Mouse (Mus musculus): Measurements from ENCODE around the gene Shisal2a. TPM values are rescaled to one million over a fixed set of nuclear protein-coding genes. Genes with fewer than 3 reads are reported as not detected.

Gene Shisal2a
- polyA plus RNA-seq, 1 experiment from 2014 or later = 1.4 TPM

DNA sequence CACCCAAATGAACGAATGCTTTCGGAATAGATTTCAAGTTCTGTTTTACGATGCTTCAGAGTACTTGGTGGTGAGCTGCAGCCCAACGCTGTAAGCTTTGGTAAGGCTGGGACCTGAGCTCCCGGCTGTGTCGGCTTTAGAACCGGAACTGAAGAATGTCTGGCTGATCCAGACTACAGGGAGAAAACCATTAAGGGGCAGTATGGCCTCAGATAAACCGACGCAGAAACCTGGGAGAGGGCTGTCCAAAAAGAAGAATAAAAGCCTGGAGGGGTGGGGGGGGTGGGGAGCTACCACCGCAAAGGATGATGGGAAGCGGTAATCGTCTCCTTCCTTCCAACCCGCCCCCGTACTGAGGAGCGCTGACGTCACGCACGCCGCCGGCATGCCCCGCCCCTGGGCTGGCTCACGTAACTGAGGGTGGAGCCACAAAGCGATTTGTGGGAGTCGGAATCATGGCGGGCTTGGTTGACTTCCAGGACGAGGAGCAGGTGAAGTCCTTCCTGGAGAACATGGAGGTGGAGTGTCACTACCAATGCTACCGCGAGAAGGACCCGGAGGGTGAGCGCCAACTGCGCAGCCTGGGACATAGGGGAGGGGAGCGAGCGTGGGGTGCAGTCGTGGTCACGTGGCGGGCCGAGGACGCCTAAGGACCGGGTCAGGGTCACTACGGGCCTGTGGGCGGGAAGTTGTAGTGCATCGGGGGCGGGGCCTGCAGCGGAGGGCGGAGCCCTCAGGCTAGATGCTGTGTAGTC, 55.2 kb downstream of the Shisal2a start, which contains the start of gene Coa7:
Coa7 (plus strand) TSS at position 411 of the 755 bp plus-strand sequence.
- Histone ChIP-seq H3K27ac (peak within 1 kb of the TSS; percentile 94), H3K4me3 (peak within 1 kb of the TSS; percentile 65), H3K9ac (peak within 1 kb of the TSS; percentile 72), H3K4me2 (peak within 1 kb of the TSS; percentile 62), H3K4me1 (peaks cover 11% of the 10 kb centered on the region), H3K9me3 (replicated peaks) (no peaks in the 10 kb centered on the region), H3K27me3 (no peaks in the 10 kb centered on the region), H3K36me3 (ENCODE audit: poor library complexity, severe bottlenecking) (peaks cover 18% of the 10 kb centered on the region)
- WGBS = under 1% methylated on average over 45 of the region's 45 CpGs
- peak; percentile 95 for ATAC-seq

DNA sequence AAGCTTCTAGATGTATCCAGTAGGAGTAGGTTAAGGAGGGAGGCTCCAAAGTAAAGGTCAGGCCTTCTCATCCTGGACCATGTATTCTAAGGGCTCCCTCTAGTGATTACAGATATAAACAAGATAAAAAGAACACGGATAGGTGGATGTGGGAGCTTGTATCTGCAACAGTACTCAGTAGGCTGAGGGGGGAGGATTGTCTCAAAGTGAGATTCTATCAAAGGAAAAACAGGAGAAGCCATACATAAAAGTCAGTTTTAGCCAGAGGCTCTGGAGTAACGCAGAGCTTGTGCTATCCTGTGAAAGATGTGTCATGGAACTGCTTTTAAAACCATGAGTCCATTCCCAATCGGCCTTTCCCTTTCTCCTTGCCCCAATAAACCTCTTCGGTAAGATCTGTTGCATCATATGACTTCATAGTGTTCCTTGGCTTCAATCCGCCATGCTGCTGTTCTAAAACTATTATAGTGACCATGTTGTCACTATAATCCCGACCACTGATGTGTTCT, 56.0 kb downstream of the Shisal2a start:
- H3K4me3 ChIP-seq = peak overlapping the region; percentile 65
- H3K9ac ChIP-seq = peak overlapping the region; percentile 72
- no peaks in the 10 kb centered on the region for H3K27me3 ChIP-seq
- peaks cover 11% of the 10 kb centered on the region for H3K4me1 ChIP-seq
- peak overlapping the region; percentile 94 for H3K27ac ChIP-seq
- peak overlapping the region; percentile 62 for H3K4me2 ChIP-seq
- H3K36me3 ChIP-seq (ENCODE audit: poor library complexity, severe bottlenecking) = peaks cover 11% of the 10 kb centered on the region
- 40% methylated on average over 6 of the region's 6 CpGs for WGBS
- no peaks in the 10 kb centered on the region for H3K9me3 ChIP-seq (replicated peaks)
- ATAC-seq = peak; percentile 25; the same call in 1 of the 2 replicates

DNA sequence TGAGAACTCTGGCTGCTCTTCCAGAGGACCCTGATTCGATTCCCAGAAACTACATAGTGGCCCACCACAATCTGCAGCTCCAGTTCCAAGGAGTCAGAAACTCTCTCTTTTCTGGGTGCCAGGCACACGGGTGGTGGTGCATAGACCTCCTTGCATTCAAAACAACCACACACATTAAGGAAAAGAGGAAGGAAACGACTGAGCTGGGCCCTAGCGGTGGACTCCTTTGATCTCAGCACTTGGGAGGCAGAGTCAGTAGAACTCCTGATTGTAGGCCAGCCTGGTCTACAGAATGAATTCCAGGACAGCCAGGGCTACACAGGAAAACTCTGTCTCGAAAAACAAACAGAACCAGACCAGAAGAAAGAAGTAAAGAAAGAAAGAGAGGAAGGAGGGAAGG, 59.6 kb downstream of the Shisal2a start:
- no peaks in the 10 kb centered on the region for H3K27me3 ChIP-seq
- H3K4me2 ChIP-seq = no peak overlapping the region
- H3K36me3 ChIP-seq (ENCODE audit: poor library complexity, severe bottlenecking) = no peaks in the 10 kb centered on the region
- no peaks in the 10 kb centered on the region for H3K9me3 ChIP-seq (replicated peaks)
- no peak for ATAC-seq
- no peak overlapping the region for H3K4me3 ChIP-seq
- H3K27ac ChIP-seq = no peak overlapping the region
- H3K4me1 ChIP-seq = peaks cover 7% of the 10 kb centered on the region
- WGBS = 74% methylated on average over 5 of the region's 5 CpGs
- no peak overlapping the region for H3K9ac ChIP-seq

DNA sequence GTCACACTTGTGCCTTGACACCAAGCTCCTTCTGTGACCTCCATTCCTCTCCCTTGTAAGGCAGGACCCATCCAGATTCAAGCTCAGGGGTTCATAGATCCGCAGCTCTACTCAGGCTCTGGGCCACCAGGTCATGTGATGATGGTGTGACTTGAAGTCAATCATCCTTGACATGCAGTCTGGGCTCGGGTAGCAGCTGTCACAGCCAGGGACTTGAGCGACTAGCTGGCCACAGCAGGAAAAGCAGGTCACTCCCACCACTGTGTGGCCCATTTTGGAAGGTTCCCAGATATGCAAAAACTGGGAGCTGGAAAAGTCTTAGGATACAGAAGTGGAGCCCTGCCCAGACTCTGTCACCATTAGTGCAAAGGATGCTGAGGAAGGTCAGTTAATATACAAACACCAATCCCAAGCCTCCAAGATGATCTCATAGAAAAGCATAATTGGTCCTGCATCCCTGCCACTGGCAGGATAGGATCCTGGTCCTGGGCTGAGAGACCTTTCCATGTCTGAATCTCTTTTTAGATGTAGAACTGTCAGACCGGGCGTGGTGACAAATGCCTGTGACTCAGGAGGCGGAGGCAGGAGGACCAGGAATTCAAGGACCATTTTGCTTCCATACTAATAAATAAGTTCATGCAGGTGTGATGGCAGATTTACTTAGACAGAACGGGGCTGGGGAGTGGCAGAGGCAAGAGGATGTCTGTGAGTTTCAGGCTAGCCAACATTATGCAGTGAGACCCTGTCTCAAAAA, 62.3 kb downstream of the Shisal2a start:
- 79% methylated on average over 7 of the region's 7 CpGs for WGBS
- Histone ChIP-seq H3K27me3 (no peaks in the 10 kb centered on the region), H3K4me3 (no peak overlapping the region), H3K9ac (no peak overlapping the region), H3K4me1 (no peaks in the 10 kb centered on the region), H3K36me3 (ENCODE audit: poor library complexity, severe bottlenecking) (no peaks in the 10 kb centered on the region), H3K27ac (no peak overlapping the region), H3K9me3 (replicated peaks) (no peaks in the 10 kb centered on the region), H3K4me2 (no peak overlapping the region)
- no peak for ATAC-seq

DNA sequence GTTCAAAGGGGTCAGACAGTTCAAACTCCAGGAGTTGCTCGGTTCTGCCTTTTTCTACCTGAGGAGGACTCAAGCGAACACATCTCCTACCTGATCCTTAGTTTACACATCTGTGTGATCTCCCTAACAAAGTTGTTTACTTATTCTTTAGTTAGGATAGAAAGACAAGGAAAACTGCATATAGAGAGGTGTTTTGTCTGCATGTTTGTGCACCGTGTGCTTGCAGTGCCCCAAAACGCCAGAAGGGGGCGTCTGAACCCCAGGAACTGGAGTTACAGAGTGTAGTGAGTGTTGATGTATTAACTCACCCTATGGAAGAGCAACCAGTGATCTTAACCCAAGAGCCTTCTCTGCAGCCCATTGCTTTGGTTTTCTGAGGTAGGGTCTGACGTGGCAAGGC, 63.4 kb downstream of the Shisal2a start:
- no peak overlapping the region for H3K4me3 ChIP-seq
- no peaks in the 10 kb centered on the region for H3K27me3 ChIP-seq
- H3K36me3 ChIP-seq (ENCODE audit: poor library complexity, severe bottlenecking) = no peaks in the 10 kb centered on the region
- no peaks in the 10 kb centered on the region for H3K9me3 ChIP-seq (replicated peaks)
- no peak for ATAC-seq
- no peak overlapping the region for H3K27ac ChIP-seq
- WGBS = 73% methylated on average over 6 of the region's 6 CpGs
- no peak overlapping the region for H3K4me2 ChIP-seq
- H3K4me1 ChIP-seq = no peaks in the 10 kb centered on the region
- H3K9ac ChIP-seq = no peak overlapping the region

DNA sequence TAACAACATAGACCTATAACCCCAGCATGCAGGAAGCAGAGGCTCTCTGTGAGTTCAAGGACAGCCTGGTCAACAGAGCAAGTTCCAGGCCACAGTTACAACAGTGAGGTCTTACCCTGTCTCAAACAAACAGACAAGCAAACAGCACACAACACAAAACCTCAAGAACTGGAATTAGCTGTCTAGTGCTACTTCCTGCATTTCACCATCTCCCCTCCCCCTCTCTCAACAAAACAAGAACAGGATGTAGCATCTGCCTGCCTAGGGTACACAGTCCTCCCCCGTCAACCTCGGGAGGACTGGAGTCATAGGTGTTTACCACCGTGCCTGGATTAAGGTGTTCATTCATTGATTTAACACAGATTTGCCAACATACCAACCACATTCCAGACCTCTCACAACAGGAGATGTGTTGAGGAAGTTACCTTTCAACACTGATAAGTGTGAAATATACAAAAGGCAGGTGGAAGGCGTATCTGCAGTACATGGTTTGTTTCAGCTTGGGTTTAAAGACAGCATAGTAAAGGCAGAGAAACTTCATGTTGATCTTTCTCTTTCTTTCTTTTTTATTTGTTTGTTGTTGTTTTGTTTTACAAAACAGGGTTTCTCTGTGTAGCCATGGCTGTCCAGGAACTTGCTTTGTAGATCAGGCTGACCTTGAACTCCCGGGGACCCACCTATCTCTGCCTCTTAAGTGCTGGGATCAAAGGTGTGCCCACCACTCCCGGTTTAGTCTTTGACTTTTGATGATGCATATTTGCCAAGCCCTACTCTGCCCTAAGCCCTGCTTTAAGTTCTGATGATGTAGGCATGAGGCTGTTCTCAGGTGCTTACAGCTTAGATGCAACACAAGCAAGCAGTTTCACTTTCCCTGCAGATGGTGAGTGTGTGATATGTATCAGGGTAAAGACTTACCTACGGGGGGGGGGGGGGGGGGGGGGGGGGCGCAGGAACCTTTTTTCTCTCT, 64.2 kb downstream of the Shisal2a start:
- Histone ChIP-seq H3K4me2 (no peak overlapping the region), H3K27ac (no peak overlapping the region), H3K9ac (no peak overlapping the region), H3K9me3 (replicated peaks) (no peaks in the 10 kb centered on the region), H3K4me3 (no peak overlapping the region), H3K36me3 (ENCODE audit: poor library complexity, severe bottlenecking) (no peaks in the 10 kb centered on the region), H3K27me3 (no peaks in the 10 kb centered on the region), H3K4me1 (no peaks in the 10 kb centered on the region)
- 85% methylated on average over 7 of the region's 8 CpGs for WGBS
- no peak for ATAC-seq

Other genes starting within 250 kb of the Shisal2a start
- gene Scp2, start 238.4 kb downstream of the Shisal2a start, polyA plus RNA-seq (2015; fragmentation: Nextera tagmentation; extraction: Ambion mirVana) = 223 and 237 TPM in 2 replicates
- gene Echdc2, start 217.9 kb downstream of the Shisal2a start, polyA plus RNA-seq (2015; fragmentation: Nextera tagmentation; extraction: Ambion mirVana) = 11.8 and 12.8 TPM in 2 replicates
- gene Zyg11a, start 165.3 kb downstream of the Shisal2a start, polyA plus RNA-seq (2015; fragmentation: Nextera tagmentation; extraction: Ambion mirVana) = not detected in 2 replicates
- gene Zyg11b, start 82.3 kb downstream of the Shisal2a start, polyA plus RNA-seq (2015; fragmentation: Nextera tagmentation; extraction: Ambion mirVana) = 22.6 and 24.6 TPM in 2 replicates
- 42.3 and 47.7 TPM in 2 replicates for gene Coa7, start 55.2 kb downstream of the Shisal2a start, polyA plus RNA-seq (2015; fragmentation: Nextera tagmentation; extraction: Ambion mirVana)
- 26.9 and 28.8 TPM in 2 replicates for gene Gpx7, start 23.6 kb upstream of the Shisal2a start, polyA plus RNA-seq (2015; fragmentation: Nextera tagmentation; extraction: Ambion mirVana)
- 89.3 and 91.5 TPM in 2 replicates for gene Tut4, start 76.1 kb upstream of the Shisal2a start, polyA plus RNA-seq (2015; fragmentation: Nextera tagmentation; extraction: Ambion mirVana)
- 112 and 114 TPM in 2 replicates for gene Prpf38a, start 196.0 kb upstream of the Shisal2a start, polyA plus RNA-seq (2015; fragmentation: Nextera tagmentation; extraction: Ambion mirVana)
- 6.6 and 8.1 TPM in 2 replicates for gene Orc1, start 196.1 kb upstream of the Shisal2a start, polyA plus RNA-seq (2015; fragmentation: Nextera tagmentation; extraction: Ambion mirVana)
- 18.8 and 22.4 TPM in 2 replicates for gene Cc2d1b, start 236.6 kb upstream of the Shisal2a start, polyA plus RNA-seq (2015; fragmentation: Nextera tagmentation; extraction: Ambion mirVana)